Mouse (Mus musculus): Measurements from ENCODE around the gene Prkra.

DNA sequence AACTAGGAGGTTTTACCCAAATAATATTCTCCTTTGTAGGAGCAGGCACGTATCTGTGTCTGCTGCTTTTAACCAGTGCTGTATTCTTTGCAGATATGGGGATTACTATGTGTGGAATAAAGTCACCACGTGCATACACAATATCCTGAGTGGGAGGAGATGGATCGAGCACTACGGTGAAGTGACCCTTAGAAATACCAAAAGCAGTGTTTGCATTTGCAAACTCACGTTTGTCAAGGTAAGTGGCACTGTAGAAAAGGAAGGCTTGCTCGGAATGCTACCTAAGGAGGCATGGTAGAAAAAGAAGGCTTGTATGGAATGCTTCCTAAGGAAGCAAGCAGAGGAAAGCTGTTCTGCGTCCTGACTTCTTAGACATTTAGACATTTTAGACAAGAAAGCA, 57.6 kb downstream of the Prkra start:
- no peak for TF ChIP-seq CTCF (IDR thresholded peaks at IDR 0.05; ENCODE audit: borderline replicate concordance, insufficient read depth, low read length)
- no peak for TF ChIP-seq POLR2A (IDR thresholded peaks at IDR 0.05; ENCODE audit: low read depth, low read length)

Data from embryonic fibroblast, embryonic 13.5 days (primary cell).